In the genomic region with DNA sequence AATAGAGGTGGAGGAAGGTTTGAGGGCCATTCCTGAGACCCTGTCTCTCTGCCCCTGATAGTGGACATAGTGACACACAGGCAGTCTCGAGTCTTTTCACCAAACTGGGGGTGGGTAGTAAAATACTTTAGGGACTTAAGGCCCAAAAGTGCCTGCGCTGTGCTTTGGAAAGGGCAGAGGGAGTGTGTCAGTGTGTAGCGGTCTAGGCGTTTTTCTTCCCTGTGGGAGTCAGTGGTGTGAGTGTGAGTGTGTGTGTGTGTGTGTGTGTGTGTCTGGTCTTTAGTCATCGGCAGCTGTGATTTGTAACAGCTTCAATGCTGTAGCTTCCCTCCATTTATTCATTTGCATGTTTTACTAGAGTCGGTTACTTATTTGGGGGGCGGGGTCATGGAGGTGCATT, we compare ENCODE assay signal across 8 mouse cellular contexts. TPM values are rescaled to one million over a fixed set of nuclear protein-coding genes. Genes with fewer than 3 reads are reported as not detected.
A peak's percentile ranks its signal among the peaks of the same experiment; 100 is the strongest.
DNase-seq lines count a peak whose midpoint lies in the region; ATAC-seq lines count a peak whose summit lies in the region.

No protein-coding gene starts in this region.

- H3K27me3 ChIP-seq in heart, embryonic 11.5 days (ENCODE audit: control insufficient read depth, insufficient read depth, low read length), result no peaks in the 10 kb centered on the region
- H3K27me3 ChIP-seq in hindbrain, embryonic 15.5 days, result peaks cover 34% of the 10 kb centered on the region
- peaks cover 50% of the 10 kb centered on the region for H3K27me3 ChIP-seq in midbrain, embryonic 15.5 days (replicated peaks)

- peak overlapping the region; percentile 99 for H3K27ac ChIP-seq in heart, embryonic 11.5 days (ENCODE audit: low read depth, low read length)
- no peak overlapping the region for H3K27ac ChIP-seq in hindbrain, embryonic 15.5 days (replicated peaks)
- no peak overlapping the region for H3K27ac ChIP-seq in midbrain, embryonic 15.5 days

- H3K9ac ChIP-seq in heart, embryonic 11.5 days (ENCODE audit: low read depth, low read length), result peak overlapping the region; percentile 99
- no peak overlapping the region for H3K9ac ChIP-seq in hindbrain, embryonic 15.5 days
- H3K9ac ChIP-seq in midbrain, embryonic 15.5 days, result no peak overlapping the region; the same call in 1 of the 2 replicates

- peaks cover 2% of the 10 kb centered on the region; the same call in 1 of the 2 replicates for H3K36me3 ChIP-seq in heart, embryonic 11.5 days (ENCODE audit: control insufficient read depth, insufficient read depth, low read length)
- no peaks in the 10 kb centered on the region for H3K36me3 ChIP-seq in hindbrain, embryonic 15.5 days
- no peaks in the 10 kb centered on the region for H3K36me3 ChIP-seq in midbrain, embryonic 15.5 days (replicated peaks)

- peak overlapping the region; percentile 86 for H3K4me3 ChIP-seq in heart, embryonic 11.5 days (ENCODE audit: low read depth, low read length)
- peak overlapping the region; percentile 45; the same call in 1 of the 2 replicates for H3K4me3 ChIP-seq in hindbrain, embryonic 15.5 days
- H3K4me3 ChIP-seq in midbrain, embryonic 15.5 days, result peak overlapping the region; percentile 44

- peaks cover 8% of the 10 kb centered on the region; the same call in 1 of the 2 replicates for H3K4me1 ChIP-seq in heart, embryonic 11.5 days (ENCODE audit: control insufficient read depth, insufficient read depth, low read length)
- peaks cover 33% of the 10 kb centered on the region for H3K4me1 ChIP-seq in hindbrain, embryonic 15.5 days (replicated peaks)
- H3K4me1 ChIP-seq in midbrain, embryonic 15.5 days, result peaks cover 33% of the 10 kb centered on the region

- H3K9me3 ChIP-seq in heart, embryonic 11.5 days (replicated peaks; ENCODE audit: control insufficient read depth, low read length), result no peaks in the 10 kb centered on the region
- no peaks in the 10 kb centered on the region for H3K9me3 ChIP-seq in hindbrain, embryonic 15.5 days
- no peaks in the 10 kb centered on the region for H3K9me3 ChIP-seq in midbrain, embryonic 15.5 days

- WGBS in heart, embryonic 11.5 days (ENCODE audit: insufficient replicate concordance), result 14% methylated on average over 7 of the region's 7 CpGs
- WGBS in hindbrain, embryonic 15.5 days, result 22% methylated on average over 7 of the region's 7 CpGs
- 19% methylated on average over 7 of the region's 7 CpGs for WGBS in midbrain, embryonic 15.5 days

- no peak for DNase-seq in heart, adult 9 months (ENCODE audit: low spot score in 2 of 2)
- DNase-seq in MN1 (ENCODE audit: low spot score), result peak; percentile 37
- no peak for DNase-seq in adrenal gland, postnatal 25 days
- DNase-seq in right cerebral cortex, adult 2 months (ENCODE audit: low spot score in 2 of 2), result no peak

- ATAC-seq in heart, embryonic 11.5 days (replicated peaks; ENCODE audit: insufficient number of reproducible peaks, low FRiP score, low TSS enrichment), result no peak
- no peak for ATAC-seq in hindbrain, embryonic 15.5 days (ENCODE audit: low FRiP score, low read depth)
- no peak for ATAC-seq in midbrain, embryonic 15.5 days (replicated peaks)
- no peak for ATAC-seq in frontal cortex, adult (ENCODE audit: low TSS enrichment)

- peak overlapping the region; percentile 87 for H3K4me2 ChIP-seq in heart, embryonic 11.5 days
- peak overlapping the region; percentile 92 for H3K4me2 ChIP-seq in hindbrain, embryonic 15.5 days
- peak overlapping the region; percentile 88 for H3K4me2 ChIP-seq in midbrain, embryonic 15.5 days

RNA-seq across cellular contexts. Expression of gene Tpm1, which starts 0.6 kb away (rescaled TPM):
- 4,955 and 5,093 TPM in 2 replicates for polyA plus RNA-seq in heart, embryonic 11.5 days (2014; fragmentation: Nextera tagmentation; extraction: Ambion mirVana)
- 171 and 180 TPM in 2 replicates for polyA plus RNA-seq in hindbrain, embryonic 15.5 days (2015; fragmentation: Nextera tagmentation; extraction: Ambion mirVana)
- polyA plus RNA-seq in midbrain, embryonic 15.5 days (2015; fragmentation: Nextera tagmentation; extraction: Ambion mirVana), result 146 and 151 TPM in 2 replicates
- 166 and 180 TPM in 2 replicates for total RNA-seq in adrenal gland, postnatal 25 days (2021)

Comparison
In these comparisons a context has a peak if more than half of its experiments do, and no peak if none do; other contexts are left out.
1. RNA of gene Tpm1, which starts 0.6 kb away (polyA plus RNA-seq): 4,955 to 5,093 TPM in heart, embryonic 11.5 days; 171 to 180 TPM in hindbrain, embryonic 15.5 days and 146 to 151 TPM in midbrain, embryonic 15.5 days; every median in the first group is over 10 times any median in the second.
2. Peak in every context shown above with its lines, with median percentiles within 50 percentile points of each other: H3K4me2 ChIP-seq and H3K4me3 ChIP-seq.